Mouse (Mus musculus): Measurements from ENCODE around the gene 1700012B09Rik. TPM values are rescaled to one million over a fixed set of nuclear protein-coding genes. Genes with fewer than 3 reads are reported as not detected.

Gene 1700012B09Rik
- polyA plus RNA-seq, 1 experiment from 2014 or later, result 0.37 TPM

- Histone ChIP-seq H3K9ac (replicated peaks) (no peak overlapping the region), H3K36me3 (no peaks in the 10 kb centered on the region), H3K27me3 (peaks cover 31% of the 10 kb centered on the region), H3K4me1 (no peaks in the 10 kb centered on the region), H3K27ac (replicated peaks) (no peak overlapping the region), H3K9me3 (no peaks in the 10 kb centered on the region), H3K4me2 (replicated peaks) (no peak overlapping the region), H3K4me3 (no peak overlapping the region)
- ATAC-seq (ENCODE audit: low FRiP score, low read depth), result no peak
- WGBS, result 87% methylated on average over 6 of the region's 6 CpGs
Observed at GRCm38 (mm10) chr9:14726005-14726404, 44.8 kb downstream of the 1700012B09Rik start.

GRCm38 (mm10) chr9:14724755-14725420 is 45.9 kb downstream of the 1700012B09Rik start:
- no peak for ATAC-seq (ENCODE audit: low FRiP score, low read depth)
- WGBS, result 79% methylated on average over 5 of the region's 5 CpGs
- H3K4me3 ChIP-seq, result no peak overlapping the region

GRCm38 (mm10) chr9:14721610-14722009 is 49.2 kb downstream of the 1700012B09Rik start:
- H3K9me3 ChIP-seq, result no peaks in the 10 kb centered on the region
- 83% methylated on average over 5 of the region's 5 CpGs for WGBS
- H3K4me2 ChIP-seq (replicated peaks), result no peak overlapping the region
- H3K27me3 ChIP-seq, result peaks cover 31% of the 10 kb centered on the region
- H3K4me3 ChIP-seq, result no peak overlapping the region
- no peak overlapping the region for H3K27ac ChIP-seq (replicated peaks)
- no peaks in the 10 kb centered on the region for H3K36me3 ChIP-seq
- no peak for ATAC-seq (ENCODE audit: low FRiP score, low read depth)
- H3K9ac ChIP-seq (replicated peaks), result no peak overlapping the region
- H3K4me1 ChIP-seq, result no peaks in the 10 kb centered on the region

More at GRCm38 (mm10) chr9:14724755-14725420, 45.9 kb downstream of the 1700012B09Rik start:
- Histone ChIP-seq H3K9me3 (no peaks in the 10 kb centered on the region), H3K27ac (replicated peaks) (no peak overlapping the region), H3K4me2 (replicated peaks) (no peak overlapping the region), H3K4me1 (no peaks in the 10 kb centered on the region), H3K36me3 (no peaks in the 10 kb centered on the region), H3K9ac (replicated peaks) (no peak overlapping the region), H3K27me3 (peaks cover 31% of the 10 kb centered on the region)

- 0 out of 2 replicates have a peak, but pooled peaks cover under 1% of the 10 kb centered on the region for H3K4me1 ChIP-seq
- H3K9ac ChIP-seq (replicated peaks), result no peak overlapping the region
- H3K27ac ChIP-seq (replicated peaks), result no peak overlapping the region
- no peak for ATAC-seq (ENCODE audit: low FRiP score, low read depth)
- H3K27me3 ChIP-seq, result peaks cover 25% of the 10 kb centered on the region
- H3K4me3 ChIP-seq, result no peak overlapping the region
- H3K4me2 ChIP-seq (replicated peaks), result no peak overlapping the region
- no peaks in the 10 kb centered on the region for H3K36me3 ChIP-seq
- no peaks in the 10 kb centered on the region for H3K9me3 ChIP-seq
- 78% methylated on average over 2 of the region's 2 CpGs for WGBS
Observed at GRCm38 (mm10) chr9:14720384-14720783, 50.4 kb downstream of the 1700012B09Rik start.

GRCm38 (mm10) chr9:14718332-14718691 is 52.5 kb downstream of the 1700012B09Rik start:
- H3K9me3 ChIP-seq, result no peaks in the 10 kb centered on the region
- peaks cover 15% of the 10 kb centered on the region for H3K27me3 ChIP-seq
- H3K4me1 ChIP-seq, result 0 out of 2 replicates have a peak, but pooled peaks cover 3% of the 10 kb centered on the region
- no peak overlapping the region for H3K4me3 ChIP-seq
- H3K27ac ChIP-seq (replicated peaks), result no peak overlapping the region
- H3K36me3 ChIP-seq, result no peaks in the 10 kb centered on the region
- ATAC-seq (ENCODE audit: low FRiP score, low read depth), result no peak
- no peak overlapping the region for H3K4me2 ChIP-seq (replicated peaks)
- H3K9ac ChIP-seq (replicated peaks), result no peak overlapping the region

- Histone ChIP-seq H3K4me1 (0 out of 2 replicates have a peak, but pooled peaks cover 3% of the 10 kb centered on the region), H3K27me3 (peaks cover 15% of the 10 kb centered on the region), H3K27ac (replicated peaks) (no peak overlapping the region), H3K4me3 (no peak overlapping the region), H3K9ac (replicated peaks) (no peak overlapping the region), H3K4me2 (replicated peaks) (no peak overlapping the region), H3K9me3 (no peaks in the 10 kb centered on the region), H3K36me3 (no peaks in the 10 kb centered on the region)
- no peak for ATAC-seq (ENCODE audit: low FRiP score, low read depth)
- WGBS, result 49% methylated on average over 14 of the region's 14 CpGs
Observed at GRCm38 (mm10) chr9:14717689-14718331, 53.0 kb downstream of the 1700012B09Rik start.

GRCm38 (mm10) chr9:14715258-14715657 is 55.6 kb downstream of the 1700012B09Rik start:
- ATAC-seq (ENCODE audit: low FRiP score, low read depth), result no peak
- no peaks in the 10 kb centered on the region for H3K9me3 ChIP-seq
- WGBS, result 94% methylated on average over 14 of the region's 15 CpGs

GRCm38 (mm10) chr9:14710910-14711309 is 59.9 kb downstream of the 1700012B09Rik start:
- Histone ChIP-seq H3K27ac (replicated peaks) (no peak overlapping the region), H3K9ac (replicated peaks) (no peak overlapping the region), H3K4me2 (replicated peaks) (no peak overlapping the region), H3K36me3 (no peaks in the 10 kb centered on the region), H3K9me3 (no peaks in the 10 kb centered on the region), H3K4me3 (no peak overlapping the region), H3K27me3 (no peaks in the 10 kb centered on the region), H3K4me1 (0 out of 2 replicates have a peak, but pooled peaks cover 3% of the 10 kb centered on the region)
- 94% methylated on average over 3 of the region's 3 CpGs for WGBS
- ATAC-seq (ENCODE audit: low FRiP score, low read depth), result no peak

More at GRCm38 (mm10) chr9:14715258-14715657, 55.6 kb downstream of the 1700012B09Rik start:
- H3K4me2 ChIP-seq (replicated peaks), result no peak overlapping the region
- H3K4me3 ChIP-seq, result no peak overlapping the region
- H3K27ac ChIP-seq (replicated peaks), result no peak overlapping the region
- no peaks in the 10 kb centered on the region for H3K27me3 ChIP-seq
- no peaks in the 10 kb centered on the region for H3K36me3 ChIP-seq
- no peak overlapping the region for H3K9ac ChIP-seq (replicated peaks)
- 0 out of 2 replicates have a peak, but pooled peaks cover 3% of the 10 kb centered on the region for H3K4me1 ChIP-seq

Other genes starting within 250 kb of the 1700012B09Rik start
- 14.6 and 15.7 TPM in 2 replicates for gene Amotl1, start 126.0 kb downstream of the 1700012B09Rik start, polyA plus RNA-seq (2016; fragmentation: Nextera tagmentation; extraction: Ambion mirVana)
- 0.06 and 0.27 TPM in 2 replicates for gene Piwil4, start 30.3 kb downstream of the 1700012B09Rik start, polyA plus RNA-seq (2016; fragmentation: Nextera tagmentation; extraction: Ambion mirVana)
- gene Fut4, start 18.6 kb downstream of the 1700012B09Rik start, polyA plus RNA-seq (2016; fragmentation: Nextera tagmentation; extraction: Ambion mirVana), result 1.1 and 1.2 TPM in 2 replicates
- 27.3 and 31.7 TPM in 2 replicates for gene Mre11a, start 13.6 kb upstream of the 1700012B09Rik start, polyA plus RNA-seq (2016; fragmentation: Nextera tagmentation; extraction: Ambion mirVana)
- 46.7 and 46.8 TPM in 2 replicates for gene Ankrd49, start 13.8 kb upstream of the 1700012B09Rik start, polyA plus RNA-seq (2016; fragmentation: Nextera tagmentation; extraction: Ambion mirVana)
- gene Gpr83, start 89.2 kb upstream of the 1700012B09Rik start, polyA plus RNA-seq (2016; fragmentation: Nextera tagmentation; extraction: Ambion mirVana), result 0.71 and 1.5 TPM in 2 replicates
- gene Izumo1r, start 132.9 kb upstream of the 1700012B09Rik start, polyA plus RNA-seq (2016; fragmentation: Nextera tagmentation; extraction: Ambion mirVana), result not detected in 2 replicates